Mouse (Mus musculus) embryo, embryonic 9.5 days (tissue): ENCODE data around the gene Rag1.
A peak's percentile ranks its signal among the peaks of the same experiment; 100 is the strongest.

Experiments used
- DNase-seq: peaks from one replicate; pipeline ENCODE4 v3.0.0-alpha.2; 2017; ENCODE audit errors: extremely low spot score

Rag1 gene

GRCm38 (mm10) chr2:101649114-101649671 lies at the start of gene Rag1, which contains the start of gene B230118H07Rik:
Gene Rag1, minus strand, starts transcription at chr2:101649501.
Gene B230118H07Rik, minus strand, starts transcription at chr2:101649532.
- no peak for DNase-seq

GRCm38 (mm10) chr2:101695584-101695983 lies 46.3 kb upstream of the Rag1 start:
- no peak for DNase-seq

DNA sequence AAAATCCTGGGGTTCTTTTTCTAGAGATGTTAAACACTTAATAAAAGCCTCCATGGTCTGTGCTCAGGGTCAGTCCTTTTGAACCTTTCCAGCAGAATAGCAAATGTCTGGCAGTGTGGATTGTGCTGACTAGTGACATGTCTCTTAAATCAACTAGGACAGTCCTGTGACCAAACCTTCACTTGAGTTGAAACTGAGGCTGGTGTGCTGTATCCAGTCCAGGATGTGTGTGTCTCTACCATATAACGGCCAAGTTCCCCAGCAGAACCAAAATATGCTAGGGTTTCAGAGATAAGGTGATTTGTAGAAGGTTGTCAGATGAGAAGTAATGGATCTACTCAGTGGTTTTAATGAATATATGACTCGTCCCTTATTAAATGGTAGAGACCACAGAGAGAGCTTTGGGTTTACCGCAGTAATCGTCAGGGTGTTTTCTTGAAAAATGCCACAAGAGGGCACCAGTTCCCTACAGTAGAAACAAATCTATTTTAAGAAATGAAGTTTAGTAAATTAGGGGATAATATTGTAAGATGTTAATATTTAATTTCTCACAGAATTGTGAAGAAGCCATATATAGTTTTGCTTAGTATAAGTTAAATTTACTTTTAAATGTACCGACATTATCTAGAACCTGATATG lies 44.4 kb upstream of the Rag1 start:
- DNase-seq, result peak; percentile 9

DNA sequence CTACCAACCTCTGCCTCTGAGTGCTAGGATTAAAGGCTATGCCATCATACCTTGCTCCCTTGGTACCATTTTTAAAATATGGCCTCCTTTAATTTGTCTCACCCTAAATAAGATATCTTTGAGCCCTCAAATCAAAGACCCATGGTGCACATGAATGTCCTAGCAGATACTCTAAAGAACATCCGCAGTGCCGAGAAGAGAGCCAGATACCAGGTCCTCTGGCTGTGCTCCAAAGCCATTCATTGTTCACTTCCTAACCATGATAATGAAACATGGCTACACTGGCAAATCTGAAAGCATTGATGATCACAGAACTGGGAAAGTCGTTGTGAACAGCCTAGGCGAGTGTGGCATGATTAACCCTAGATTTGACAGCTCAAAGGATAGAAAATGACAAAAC lies 43.7 kb upstream of the Rag1 start:
- no peak for DNase-seq

DNA sequence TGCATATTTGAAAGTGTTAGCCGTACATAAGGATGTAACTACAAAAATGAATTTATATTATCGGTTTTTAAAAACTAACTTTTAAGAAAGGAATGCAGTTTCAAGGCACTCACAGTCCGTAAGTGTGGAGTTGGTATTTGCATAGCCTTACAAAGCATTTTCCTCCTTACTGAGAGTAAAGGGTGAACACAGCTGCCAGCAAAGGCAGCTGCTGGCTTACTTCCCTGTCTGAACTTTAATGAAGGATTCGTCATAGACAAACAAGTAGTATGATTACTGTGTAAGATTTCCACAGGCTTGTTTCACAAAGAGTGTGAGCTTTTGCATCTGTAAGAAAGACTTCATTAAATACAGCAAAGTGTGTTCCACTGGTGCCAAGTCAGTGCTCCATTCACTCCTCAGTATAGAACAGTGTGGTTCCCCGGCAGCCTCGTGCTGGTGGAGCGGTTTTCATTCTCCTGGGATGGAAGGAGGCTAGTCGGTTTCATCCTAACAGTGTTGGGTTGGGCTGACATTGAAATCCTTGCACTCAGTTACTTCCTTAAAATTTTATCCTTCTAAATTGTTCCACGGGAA lies 41.0 kb upstream of the Rag1 start:
- no peak for DNase-seq

DNA sequence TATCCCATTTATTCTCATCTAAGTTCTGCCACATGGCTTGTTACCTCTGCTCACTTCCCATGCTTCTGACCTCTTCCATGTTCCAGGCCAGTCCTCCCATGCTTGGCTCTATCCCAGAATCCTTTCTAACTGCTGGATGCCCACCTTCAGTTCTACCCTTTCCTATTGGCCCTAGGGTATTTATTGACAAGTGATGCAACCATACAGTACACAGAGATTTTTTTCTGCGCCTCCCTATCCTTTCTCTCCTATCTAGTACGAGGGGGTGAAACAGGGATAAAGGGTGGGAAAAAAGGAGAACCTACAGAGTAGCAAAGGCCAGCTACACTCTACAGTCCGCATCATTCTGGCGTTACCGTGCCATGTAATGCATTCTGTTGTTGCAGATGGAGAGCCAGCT lies 38.7 kb upstream of the Rag1 start:
- no peak for DNase-seq

GRCm38 (mm10) chr2:101684421-101684820 lies 35.1 kb upstream of the Rag1 start:
- no peak for DNase-seq

GRCm38 (mm10) chr2:101679164-101679784 lies 30.0 kb upstream of the Rag1 start:
- DNase-seq, result peak; percentile 20

DNA sequence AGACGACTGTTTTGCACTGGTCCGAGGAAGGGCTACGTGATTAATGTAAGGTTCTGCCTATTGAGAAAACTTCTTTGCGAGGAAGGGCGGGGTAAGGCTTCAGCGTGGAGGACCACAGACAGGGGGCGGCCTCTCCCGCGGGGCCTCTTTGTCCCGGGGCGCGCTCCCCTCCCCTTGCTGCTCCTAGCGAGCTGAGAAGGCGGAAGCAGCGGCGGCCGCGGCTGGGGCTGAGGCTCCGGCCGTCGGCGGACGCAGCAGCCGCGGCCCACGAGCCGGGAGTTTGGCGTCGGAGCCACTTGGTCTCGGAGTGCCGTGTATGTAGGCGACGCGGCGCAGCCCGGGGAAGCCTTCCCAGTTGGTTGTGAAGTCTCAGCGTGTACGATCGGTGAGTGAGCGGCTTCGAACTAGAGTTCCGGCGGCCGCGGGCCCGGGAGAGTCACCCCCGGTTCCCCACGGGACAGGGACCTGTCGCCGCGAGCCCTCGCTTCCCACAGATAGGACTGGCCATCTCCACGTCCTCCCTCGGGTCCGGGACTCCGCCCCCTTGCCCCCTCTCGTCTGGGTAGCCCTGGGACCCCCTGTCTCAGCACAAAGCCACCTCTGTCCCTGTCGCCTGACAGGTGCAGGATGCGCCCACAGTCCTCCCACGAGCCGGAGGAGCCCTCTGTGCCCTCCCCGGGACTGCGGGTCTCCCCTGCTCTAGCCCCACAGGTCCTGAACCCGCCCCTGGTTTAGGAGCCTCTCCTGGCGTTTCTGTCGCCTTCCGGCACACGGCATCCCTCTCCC lies 29.1 kb upstream of the Rag1 start, which contains the start of gene Traf6:
TSS of gene Traf6 (plus strand) at position 194 of the 786 bp plus-strand sequence.
- peak; percentile 90 for DNase-seq

GRCm38 (mm10) chr2:101673547-101673946 lies 24.2 kb upstream of the Rag1 start:
- DNase-seq, result no peak

DNA sequence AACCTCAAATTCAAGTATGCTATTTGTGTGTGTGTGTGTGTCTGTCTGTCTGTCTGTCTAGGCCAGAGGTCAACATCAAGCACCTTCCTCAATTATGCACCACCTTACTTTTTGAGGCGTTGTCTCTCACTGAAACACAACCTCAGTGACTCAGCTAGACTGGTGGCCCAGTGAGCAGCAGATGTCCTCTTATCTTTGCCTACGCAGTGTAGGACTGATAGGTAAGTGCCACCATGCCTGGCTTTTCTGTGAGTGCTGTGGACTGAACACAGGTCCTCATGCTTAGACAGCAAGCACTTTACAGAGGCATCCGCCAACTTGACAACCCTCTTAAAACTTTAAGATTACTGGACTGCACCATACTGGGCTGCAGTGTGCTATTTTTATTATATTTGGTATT lies 19.4 kb upstream of the Rag1 start:
- DNase-seq, result no peak

DNA sequence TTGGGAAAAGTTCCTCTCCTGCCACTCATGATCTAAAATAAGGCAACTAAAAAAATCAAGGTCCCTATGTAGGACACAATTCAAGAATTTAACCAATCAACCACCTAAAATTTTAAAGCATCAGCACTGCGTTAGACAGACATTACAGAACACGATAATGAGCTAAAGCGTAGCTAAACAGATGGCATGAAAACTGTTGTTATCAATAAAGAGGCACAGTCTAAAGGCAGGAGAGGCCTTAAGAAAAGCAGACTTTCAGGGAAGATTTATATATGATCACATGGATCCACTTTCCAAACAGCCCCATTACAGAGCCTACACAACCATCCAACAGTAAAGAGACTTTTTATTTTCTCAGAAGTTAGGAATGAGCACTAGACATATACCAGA lies 16.4 kb upstream of the Rag1 start:
- DNase-seq, result no peak

- DNase-seq, result peak; percentile 77
Measured at GRCm38 (mm10) chr2:101665058-101665702, 15.9 kb upstream of the Rag1 start.

GRCm38 (mm10) chr2:101660536-101660935 lies 11.2 kb upstream of the Rag1 start:
- no peak for DNase-seq

DNA sequence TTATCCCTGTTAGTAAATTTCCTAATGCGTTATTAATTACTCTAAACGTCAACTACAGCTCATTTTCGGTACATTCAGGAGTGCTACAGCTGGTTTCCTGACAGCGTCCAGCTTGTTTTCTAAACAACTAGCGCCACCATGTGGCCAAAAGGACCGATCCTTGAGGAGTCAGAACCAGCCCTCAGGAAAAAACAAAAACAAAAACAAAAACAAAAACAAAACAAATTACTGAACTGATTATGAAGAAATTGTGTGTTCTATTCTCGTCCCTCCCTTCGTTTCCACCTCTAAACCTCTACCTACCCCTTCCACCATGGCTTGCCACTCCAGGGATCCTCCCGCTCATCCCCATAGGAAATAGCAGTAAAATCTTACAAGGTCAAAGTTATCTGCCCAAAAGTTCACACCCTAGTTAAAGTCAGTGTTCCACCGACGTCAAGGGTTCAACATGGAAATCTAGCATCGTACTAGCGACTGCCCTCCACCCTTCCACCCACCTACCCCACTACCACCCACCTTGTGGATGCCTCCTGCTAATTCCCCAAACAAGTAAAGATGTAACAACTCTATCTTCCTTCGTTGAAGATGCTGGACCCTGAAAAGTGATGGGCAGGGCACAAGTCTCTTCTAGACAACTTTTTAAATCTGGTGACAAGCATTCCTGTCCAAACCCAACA lies 3.8 kb upstream of the Rag1 start:
- peak; percentile 57 for DNase-seq

GRCm38 (mm10) chr2:101652204-101652920 lies 3.1 kb upstream of the Rag1 start:
- DNase-seq, result no peak

DNA sequence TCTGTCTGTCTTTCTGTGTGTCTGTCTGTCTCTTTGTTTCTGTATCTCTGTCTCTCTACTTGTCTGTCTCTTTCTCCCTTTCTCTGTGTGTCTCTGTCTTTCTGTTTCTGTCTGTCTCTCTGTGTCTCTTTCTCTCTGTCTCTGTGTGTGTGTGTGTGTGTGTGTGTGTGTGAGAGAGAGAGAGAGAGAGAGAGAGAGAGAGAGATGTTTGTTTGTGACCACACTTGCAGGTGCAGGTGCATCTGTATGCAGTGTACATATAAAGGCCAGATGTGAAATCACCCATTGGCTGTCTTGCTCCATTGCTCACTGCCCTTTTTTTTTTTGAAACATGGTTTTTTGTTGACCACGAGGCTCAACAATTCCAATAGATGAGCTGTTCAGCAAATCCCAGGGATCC lies 1.1 kb upstream of the Rag1 start:
- no peak for DNase-seq

DNA sequence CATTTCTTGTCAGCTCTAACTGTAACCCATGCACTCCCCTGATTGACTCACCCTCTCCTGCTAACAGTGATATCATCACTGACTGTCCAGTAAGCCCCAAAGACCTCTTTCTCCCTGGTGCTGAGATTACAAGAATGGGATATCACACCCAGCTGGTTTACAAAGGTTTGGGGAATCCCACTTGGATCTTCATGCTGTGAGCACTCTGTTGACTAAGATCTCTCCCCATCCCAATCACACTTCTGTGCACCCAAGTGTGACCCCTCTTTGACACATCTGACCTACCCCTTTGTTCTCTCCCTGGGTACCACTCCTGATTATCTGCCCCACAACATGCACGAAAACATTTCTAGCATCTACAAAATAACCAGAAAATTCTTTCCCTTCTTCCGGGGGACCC lies 940 bp downstream of the Rag1 start:
- DNase-seq, result no peak

DNA sequence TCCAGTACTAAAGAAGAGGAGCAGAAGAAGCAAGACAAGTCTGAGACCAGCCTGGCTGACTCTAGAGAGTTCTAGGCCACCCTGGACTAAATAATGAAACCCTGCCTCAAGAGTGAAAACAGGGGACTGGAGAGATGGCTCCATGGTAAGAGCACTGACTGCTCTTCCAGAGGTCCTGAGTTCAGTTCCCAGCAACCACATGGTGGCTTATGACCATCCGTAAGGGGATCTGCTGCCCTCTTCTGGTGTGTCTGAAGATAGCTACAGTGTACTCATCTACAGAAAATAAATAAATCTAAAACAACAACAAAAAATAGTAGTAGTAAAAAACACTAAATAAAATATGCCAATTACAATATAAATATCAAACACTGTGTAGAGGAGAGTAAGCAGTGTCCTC lies 3.5 kb downstream of the Rag1 start:
- no peak for DNase-seq

GRCm38 (mm10) chr2:101639840-101640350 lies 9.4 kb downstream of the Rag1 start:
- no peak for DNase-seq
